Mouse (Mus musculus) ovary, adult 18-20 months (tissue): ENCODE measurements at regions not wholly inside any gene's neighbourhood (a gene's known extent, or its start where the extent isn't known, plus 50 kb on each side); places are given as distances from the start of the nearest gene placed in this dataset.

Source experiments
- DNase-seq: peaks from one replicate; pipeline ENCODE4 v3.0.0; 2022; ENCODE audit warnings: low spot score, mixed read lengths

- no peak for DNase-seq
Observed at GRCm38 (mm10) chr2:117399487-117399886, 56.7 kb upstream of the Rasgrp1 start.

- no peak for DNase-seq
Observed at GRCm38 (mm10) chr2:117403425-117404175, 60.8 kb upstream of the Rasgrp1 start.

- no peak for DNase-seq
Observed at GRCm38 (mm10) chr2:117405453-117405852, 62.7 kb upstream of the Rasgrp1 start.

GRCm38 (mm10) chr2:117408241-117408640 is 65.4 kb upstream of the Rasgrp1 start:
- DNase-seq: no peak

GRCm38 (mm10) chr2:117412045-117412606 is 69.3 kb upstream of the Rasgrp1 start:
- no peak for DNase-seq

- DNase-seq: no peak
Observed at GRCm38 (mm10) chr2:117417229-117417970, 74.6 kb upstream of the Rasgrp1 start.

GRCm38 (mm10) chr2:117418121-117418615 is 75.4 kb upstream of the Rasgrp1 start:
- DNase-seq: no peak

GRCm38 (mm10) chr2:117418711-117419110 is 75.9 kb upstream of the Rasgrp1 start:
- DNase-seq: no peak

- DNase-seq: no peak
Observed at GRCm38 (mm10) chr2:117421376-117421775, 78.6 kb upstream of the Rasgrp1 start.

- DNase-seq: no peak
Observed at GRCm38 (mm10) chr2:117422756-117423155, 80.0 kb upstream of the Rasgrp1 start.

- DNase-seq: no peak
Observed at GRCm38 (mm10) chr2:117429205-117429604, 86.4 kb upstream of the Rasgrp1 start.

GRCm38 (mm10) chr2:117432010-117432409 is 89.2 kb upstream of the Rasgrp1 start:
- no peak for DNase-seq

GRCm38 (mm10) chr2:117432923-117433322 is 90.1 kb upstream of the Rasgrp1 start:
- no peak for DNase-seq

GRCm38 (mm10) chr2:117433482-117433881 is 90.7 kb upstream of the Rasgrp1 start:
- DNase-seq: no peak

- DNase-seq: no peak
Observed at GRCm38 (mm10) chr2:117438079-117438478, 95.3 kb upstream of the Rasgrp1 start.

GRCm38 (mm10) chr2:117438586-117439371 is 96.0 kb upstream of the Rasgrp1 start:
- no peak for DNase-seq

- no peak for DNase-seq
Observed at GRCm38 (mm10) chr2:117439372-117440183, 96.8 kb upstream of the Rasgrp1 start.

GRCm38 (mm10) chr2:117440801-117441281 is 98.0 kb upstream of the Rasgrp1 start:
- no peak for DNase-seq

- no peak for DNase-seq
Observed at GRCm38 (mm10) chr2:117442862-117443261, 100.1 kb upstream of the Rasgrp1 start.

- DNase-seq: no peak
Observed at GRCm38 (mm10) chr2:117444671-117445070, 101.9 kb upstream of the Rasgrp1 start.

GRCm38 (mm10) chr2:117446876-117447275 is 104.1 kb upstream of the Rasgrp1 start:
- DNase-seq: no peak
